Mouse (Mus musculus) megakaryocyte, embryonic 14.5 days (primary cell): Measurements from ENCODE around the gene Atp5j2. TPM values are rescaled to one million over a fixed set of nuclear protein-coding genes. Genes with fewer than 3 reads are reported as not detected.
"Not testable (repeated sequence)": the region's sequence is repeated elsewhere in the genome, so short reads cannot be mapped to it uniquely, and the experiment has no call there.

Experiments
- H3K27me3 ChIP-seq: replicated peaks from 2 replicates; pipeline ENCODE3; 2012; ENCODE audit warnings: inconsistent platforms
- H3K36me3 ChIP-seq: replicated peaks from 2 replicates; pipeline ENCODE3; 2012; ENCODE audit warnings: low read length, inconsistent platforms, mixed read lengths
- H3K4me1 ChIP-seq: 2 replicates; pipeline ENCODE4 v1.6.1; 2012; ENCODE audit warnings: inconsistent platforms
- H3K4me3 ChIP-seq: replicated peaks from 2 replicates; pipeline ENCODE3; 2012; ENCODE audit warnings: moderate library complexity, mild to moderate bottlenecking, inconsistent platforms
- H3K9me3 ChIP-seq: 2 replicates; pipeline ENCODE4 v1.6.1; 2012; ENCODE audit warnings: inconsistent platforms
- FLI1 ChIP-seq: IDR thresholded peaks from 2 replicates; pipeline ENCODE4 v1.6.1; 2012; ENCODE audit warnings: low read length, inconsistent platforms, mixed read lengths
- GATA1 ChIP-seq: IDR thresholded peaks from 3 replicates; pipeline ENCODE4 v1.6.1; 2012; ENCODE audit warnings: mixed read lengths, low read length, inconsistent platforms, borderline replicate concordance
- polyA plus RNA-seq: library from polyadenylated mRNA; stranded (reverse); fragments of >175 nt; gene quantifications from 2 replicates; pipeline ENCODE4 v1.2.3, GENCODE M21; 2012; ENCODE audit warnings: low replicate concordance; ENCODE audit not compliant: insufficient read depth

Atp5j2 gene
- polyA plus RNA-seq = 3.0 and 56.7 TPM in 2 replicates

DNA sequence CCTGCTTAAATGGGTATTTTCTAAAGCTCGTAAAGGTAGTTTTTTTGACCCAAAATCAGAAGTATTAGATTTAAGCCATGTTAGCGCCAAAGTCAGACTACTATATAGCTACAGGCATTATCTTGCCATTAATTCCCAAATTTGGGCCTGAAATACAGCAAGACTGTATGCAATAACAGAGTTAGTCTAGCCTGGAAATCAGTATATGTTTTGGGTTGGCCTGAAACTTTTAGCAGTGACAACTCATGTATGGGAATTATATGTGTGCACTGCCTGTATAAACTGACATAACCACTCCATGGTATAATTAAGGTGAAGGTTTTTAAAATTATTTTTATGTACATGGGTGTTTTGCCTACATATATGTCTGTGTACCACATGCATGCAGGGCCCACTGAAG, at the start of gene Atp5j2:
Gene Atp5j2 (minus strand): TSS at position 101 of the 400 bp plus-strand sequence.
- H3K4me1 ChIP-seq = peaks cover 41% of the 10 kb centered on the region
- H3K9me3 ChIP-seq = no peaks in the 10 kb centered on the region
- peaks cover 56% of the 10 kb centered on the region for H3K36me3 ChIP-seq
- TF ChIP-seq FLI1 (no peak), GATA1 (no peak)
- H3K27me3 ChIP-seq = no peaks in the 10 kb centered on the region
- H3K4me3 ChIP-seq = peak within 1 kb of the TSS; percentile 96

DNA sequence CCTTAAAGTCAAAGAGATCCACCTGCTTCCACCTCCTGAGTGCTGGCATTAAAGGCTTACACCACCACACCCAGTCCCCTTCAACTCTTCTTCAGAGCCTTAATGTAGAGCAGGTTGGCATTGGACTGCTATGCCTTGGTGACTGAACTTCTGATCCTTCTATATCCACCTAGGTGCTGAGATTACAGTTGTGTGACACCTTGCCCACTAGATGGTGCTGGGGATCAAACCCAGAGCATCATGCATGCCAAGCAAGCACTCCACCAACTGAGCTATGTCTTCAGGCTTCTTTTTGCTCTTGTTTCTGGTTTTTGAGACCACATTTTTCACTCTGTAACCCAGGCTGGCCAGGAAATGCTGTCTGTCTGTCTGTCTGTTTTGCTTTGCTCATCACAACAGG, 42.8 kb upstream of the Atp5j2 start:
- Histone ChIP-seq H3K4me3 (no peak overlapping the region), H3K9me3 (no peaks in the 10 kb centered on the region), H3K4me1 (peaks cover 49% of the 10 kb centered on the region), H3K36me3 (peaks cover 67% of the 10 kb centered on the region), H3K27me3 (no peaks in the 10 kb centered on the region)
- no peak for TF ChIP-seq GATA1
- no peak for TF ChIP-seq FLI1

DNA sequence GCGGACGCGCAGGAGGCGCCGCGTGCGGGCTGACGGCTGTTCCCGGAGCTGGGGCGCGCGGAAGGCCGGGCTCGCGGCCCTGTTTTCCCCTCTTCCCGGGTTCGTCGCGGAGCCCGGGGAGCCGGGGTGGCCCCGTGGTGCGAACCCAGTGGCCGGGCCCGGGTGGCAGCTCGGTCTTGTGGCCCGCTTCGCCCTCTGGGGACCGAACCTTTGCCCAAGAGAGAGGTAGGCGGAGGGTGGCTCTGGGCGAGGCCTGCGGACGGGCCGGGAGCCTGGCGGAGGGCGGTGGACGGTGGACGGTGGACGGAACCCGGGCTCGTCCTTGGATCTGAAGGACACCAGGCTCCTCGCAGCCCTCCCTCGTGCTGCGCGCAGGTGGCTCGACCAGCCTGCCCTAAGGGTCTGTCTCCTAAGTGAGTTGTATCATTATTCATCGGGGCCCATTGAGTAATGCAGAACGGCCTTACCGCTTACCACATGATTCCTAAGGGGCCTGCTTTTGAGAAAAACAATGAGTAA, 40.1 kb upstream of the Atp5j2 start:
- H3K4me1 ChIP-seq = peaks cover 56% of the 10 kb centered on the region
- peaks cover 40% of the 10 kb centered on the region for H3K36me3 ChIP-seq
- TF ChIP-seq FLI1 (no peak), GATA1 (no peak)
- peak overlapping the region; percentile 99 for H3K4me3 ChIP-seq
- no peaks in the 10 kb centered on the region for H3K27me3 ChIP-seq
- no peaks in the 10 kb centered on the region for H3K9me3 ChIP-seq

DNA sequence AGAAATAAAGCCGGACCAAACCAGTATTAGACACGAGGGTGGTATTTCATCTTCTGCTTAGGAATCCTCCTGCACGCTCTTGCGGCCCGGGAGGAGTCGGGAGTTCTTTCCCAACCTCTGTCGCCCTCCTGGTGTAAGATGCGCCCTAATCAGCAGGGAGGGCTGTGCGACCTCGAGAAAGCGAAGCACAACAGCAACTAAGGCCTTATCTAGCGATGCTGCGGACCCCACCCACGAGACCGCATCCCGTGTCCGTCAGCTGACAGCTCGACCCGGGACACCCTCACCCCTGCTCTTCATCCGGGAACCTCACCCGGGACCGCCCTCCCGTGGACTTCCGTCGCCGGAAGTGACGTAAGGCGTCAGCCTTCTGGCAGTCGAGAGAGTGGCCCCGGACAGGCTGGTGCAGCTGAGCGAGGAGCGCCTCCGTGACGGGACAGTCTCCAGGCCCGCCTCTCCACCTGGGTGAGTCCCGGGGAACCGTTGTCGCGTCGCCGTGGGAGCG, 39.6 kb upstream of the Atp5j2 start, which contains the start of gene Zfp655:
Gene Zfp655 (plus strand): TSS at position 349 of the 505 bp plus-strand sequence.
- Histone ChIP-seq H3K27me3 (no peaks in the 10 kb centered on the region), H3K4me3 (peak within 1 kb of the TSS; percentile 99), H3K36me3 (peaks cover 35% of the 10 kb centered on the region), H3K9me3 (no peaks in the 10 kb centered on the region), H3K4me1 (peaks cover 56% of the 10 kb centered on the region)
- TF ChIP-seq GATA1 (no peak), FLI1 (peak; percentile 51; the same call in 1 of the 2 replicates)

DNA sequence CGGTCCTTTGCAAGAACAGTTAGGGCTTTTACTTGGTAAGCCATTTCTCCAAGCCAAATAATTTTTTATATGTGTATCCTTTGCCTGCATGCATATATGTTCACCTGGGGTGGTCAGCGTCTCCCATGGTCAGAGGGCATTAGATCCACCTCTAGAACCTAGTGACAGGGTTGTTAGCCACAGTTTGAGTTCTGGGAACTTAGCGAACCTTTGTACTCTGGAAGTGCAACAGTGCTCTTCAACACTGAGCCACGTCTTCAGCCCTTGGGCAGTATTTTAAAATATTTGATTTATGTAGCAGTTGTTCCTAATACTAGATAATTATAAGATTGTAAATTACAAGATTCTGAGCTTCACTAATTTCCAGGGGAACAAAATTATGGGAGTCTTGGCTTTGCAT, 38.8 kb upstream of the Atp5j2 start:
- Histone ChIP-seq H3K9me3 (no peaks in the 10 kb centered on the region), H3K4me3 (peak overlapping the region; percentile 99), H3K27me3 (no peaks in the 10 kb centered on the region), H3K4me1 (peaks cover 53% of the 10 kb centered on the region), H3K36me3 (peaks cover 27% of the 10 kb centered on the region)
- no peak for TF ChIP-seq GATA1
- no peak for TF ChIP-seq FLI1

DNA sequence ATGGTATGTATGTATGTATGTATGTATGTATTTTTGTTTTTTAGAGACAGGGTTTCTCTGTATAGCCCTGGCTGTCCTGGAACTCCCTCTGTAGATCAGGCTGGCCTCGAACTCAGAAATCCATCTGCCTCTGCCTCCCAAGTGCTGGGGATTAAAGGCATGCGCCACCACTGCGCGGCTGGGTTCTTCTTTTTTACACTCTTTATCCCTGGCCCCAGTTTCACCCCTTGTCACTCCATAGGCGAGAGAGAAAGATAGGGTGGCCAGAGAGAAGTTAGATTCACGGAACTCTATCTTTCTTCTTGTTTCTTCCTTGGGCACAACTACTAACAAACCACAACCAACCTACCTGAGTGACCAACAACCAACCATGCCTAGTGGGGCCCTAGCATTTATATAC, 37.4 kb upstream of the Atp5j2 start:
- H3K27me3 ChIP-seq, H3K9me3 ChIP-seq, H3K4me3 ChIP-seq: not testable (repeated sequence)
- Histone ChIP-seq H3K36me3 (peaks cover 14% of the 10 kb centered on the region), H3K4me1 (peaks cover 39% of the 10 kb centered on the region)

DNA sequence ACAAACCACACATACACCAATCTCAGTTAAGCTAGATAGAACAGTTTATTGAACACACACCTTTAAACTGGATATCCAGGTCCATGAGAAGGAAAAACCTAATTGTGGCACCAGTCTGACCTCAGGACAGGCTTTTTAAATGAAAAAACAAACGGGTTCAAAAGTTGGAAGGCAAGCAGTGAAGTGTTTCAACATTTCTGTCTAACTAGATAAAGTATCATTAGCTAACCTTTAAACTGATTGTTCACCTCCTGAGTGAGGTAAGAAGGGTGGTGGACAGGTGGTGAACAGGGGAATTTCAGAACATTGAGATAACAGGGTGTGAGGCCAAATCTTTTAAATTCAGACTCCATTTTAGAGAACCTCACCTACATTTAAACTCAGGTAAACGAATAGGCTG, 34.6 kb upstream of the Atp5j2 start:
- H3K4me1 ChIP-seq = peaks cover 22% of the 10 kb centered on the region
- TF ChIP-seq GATA1 (no peak), FLI1 (no peak)
- H3K9me3 ChIP-seq = no peaks in the 10 kb centered on the region
- no peak overlapping the region for H3K4me3 ChIP-seq
- peaks cover 6% of the 10 kb centered on the region for H3K36me3 ChIP-seq
- no peaks in the 10 kb centered on the region for H3K27me3 ChIP-seq

DNA sequence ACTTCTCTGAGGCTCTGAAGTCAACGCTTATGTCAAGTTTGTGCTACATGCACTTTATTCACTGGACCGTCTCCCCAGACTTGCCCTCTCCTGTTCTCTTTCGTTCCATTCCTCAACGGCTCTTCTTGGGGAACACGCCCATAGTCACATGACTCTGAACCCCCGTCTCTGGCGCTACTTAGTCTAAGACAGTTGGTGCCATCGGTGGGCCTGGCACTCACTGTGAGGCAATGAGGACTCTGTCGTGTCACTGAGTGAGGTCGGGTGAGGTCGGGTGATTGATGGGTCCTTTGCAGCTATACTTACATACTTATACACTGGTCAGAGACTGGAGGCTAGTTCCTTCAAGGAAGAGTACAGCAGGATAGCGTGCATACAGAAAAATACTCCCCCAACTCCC, 31.5 kb upstream of the Atp5j2 start:
- peaks cover 34% of the 10 kb centered on the region for H3K36me3 ChIP-seq

DNA sequence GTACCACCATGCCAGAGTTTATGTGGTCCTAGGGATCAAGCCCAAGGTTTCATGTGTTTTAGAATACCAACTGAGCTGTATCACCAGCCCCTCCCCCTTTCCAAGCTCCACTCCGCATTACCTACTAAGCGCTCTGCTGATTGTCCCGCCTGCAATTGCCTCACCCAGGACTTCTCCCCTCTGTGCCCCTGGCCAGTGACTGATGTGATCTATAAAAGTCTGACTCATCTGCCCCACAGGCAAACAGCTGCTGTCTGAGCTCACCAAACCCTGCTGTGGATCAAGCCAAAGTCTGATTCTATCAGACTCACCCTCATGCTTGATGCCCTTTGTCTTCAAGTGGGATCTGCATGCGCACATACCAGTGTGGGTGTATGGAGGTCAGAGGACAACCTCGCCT, 31.0 kb upstream of the Atp5j2 start:
- Histone ChIP-seq H3K4me1 (peaks cover 4% of the 10 kb centered on the region), H3K4me3 (no peak overlapping the region), H3K27me3 (no peaks in the 10 kb centered on the region), H3K9me3 (no peaks in the 10 kb centered on the region), H3K36me3 (peaks cover 40% of the 10 kb centered on the region)
- TF ChIP-seq GATA1 (no peak), FLI1 (no peak)

More for the DNA sequence above, 31.5 kb upstream of the Atp5j2 start:
- TF ChIP-seq FLI1 (no peak), GATA1 (no peak)
- H3K4me3 ChIP-seq = no peak overlapping the region
- peaks cover 9% of the 10 kb centered on the region for H3K4me1 ChIP-seq
- H3K27me3 ChIP-seq = no peaks in the 10 kb centered on the region
- H3K9me3 ChIP-seq = no peaks in the 10 kb centered on the region

DNA sequence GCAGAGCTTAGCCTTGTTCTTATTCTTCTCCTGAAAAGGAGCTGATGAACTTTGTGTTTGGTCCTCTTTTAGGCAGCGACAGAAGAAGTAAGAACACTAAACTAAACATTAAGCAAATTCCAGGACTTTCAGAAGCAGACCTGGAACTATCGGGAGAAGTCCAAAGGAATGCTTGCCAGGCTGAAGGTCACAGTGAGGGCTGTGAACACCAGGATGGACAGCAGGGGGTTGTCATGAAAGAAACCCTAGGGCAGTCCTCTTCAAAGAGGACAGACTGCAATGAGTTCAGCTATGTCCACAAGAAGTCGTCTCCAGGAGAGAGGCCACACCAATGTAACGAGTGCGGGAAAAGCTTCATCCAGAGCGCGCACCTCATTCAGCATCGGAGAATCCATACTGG, 28.1 kb upstream of the Atp5j2 start:
- H3K27me3 ChIP-seq = no peaks in the 10 kb centered on the region
- TF ChIP-seq FLI1 = no peak
- no peak for TF ChIP-seq GATA1
- no peaks in the 10 kb centered on the region; the same call in 1 of the 2 replicates for H3K4me1 ChIP-seq
- no peaks in the 10 kb centered on the region for H3K9me3 ChIP-seq
- H3K4me3 ChIP-seq = no peak overlapping the region
- H3K36me3 ChIP-seq = peaks cover 57% of the 10 kb centered on the region
